Mouse (Mus musculus) cerebellum, postnatal 25 days (tissue): Measurements from ENCODE around the gene Prkcg.

Experiments used
- DNase-seq, 2 experiments: peaks; one replicate each; pipeline ENCODE4 v3.0.0; 2021; ENCODE audit warnings: mixed read lengths in 2 of 2

Gene Prkcg

DNA sequence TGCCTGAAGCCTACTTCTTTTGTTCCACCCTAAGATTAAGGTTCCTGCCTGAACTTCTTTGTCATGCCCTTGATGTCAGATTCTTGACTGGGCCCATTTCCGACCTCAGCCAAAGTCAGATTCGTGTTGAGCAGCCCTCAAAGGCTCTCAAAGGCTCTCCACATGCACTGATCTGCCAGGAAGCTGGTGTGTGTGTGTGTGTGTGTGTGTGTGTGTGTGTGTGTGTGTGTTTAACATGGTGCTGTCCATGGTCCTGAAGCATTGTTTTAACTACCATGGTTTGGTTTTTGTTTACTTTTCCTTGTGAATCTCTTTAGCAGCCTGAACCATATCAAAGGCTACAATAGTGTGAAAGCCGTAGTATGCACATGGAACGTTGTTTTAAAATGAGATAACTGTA lies 39.0 kb downstream of the Prkcg start:
- DNase-seq = no peak

DNA sequence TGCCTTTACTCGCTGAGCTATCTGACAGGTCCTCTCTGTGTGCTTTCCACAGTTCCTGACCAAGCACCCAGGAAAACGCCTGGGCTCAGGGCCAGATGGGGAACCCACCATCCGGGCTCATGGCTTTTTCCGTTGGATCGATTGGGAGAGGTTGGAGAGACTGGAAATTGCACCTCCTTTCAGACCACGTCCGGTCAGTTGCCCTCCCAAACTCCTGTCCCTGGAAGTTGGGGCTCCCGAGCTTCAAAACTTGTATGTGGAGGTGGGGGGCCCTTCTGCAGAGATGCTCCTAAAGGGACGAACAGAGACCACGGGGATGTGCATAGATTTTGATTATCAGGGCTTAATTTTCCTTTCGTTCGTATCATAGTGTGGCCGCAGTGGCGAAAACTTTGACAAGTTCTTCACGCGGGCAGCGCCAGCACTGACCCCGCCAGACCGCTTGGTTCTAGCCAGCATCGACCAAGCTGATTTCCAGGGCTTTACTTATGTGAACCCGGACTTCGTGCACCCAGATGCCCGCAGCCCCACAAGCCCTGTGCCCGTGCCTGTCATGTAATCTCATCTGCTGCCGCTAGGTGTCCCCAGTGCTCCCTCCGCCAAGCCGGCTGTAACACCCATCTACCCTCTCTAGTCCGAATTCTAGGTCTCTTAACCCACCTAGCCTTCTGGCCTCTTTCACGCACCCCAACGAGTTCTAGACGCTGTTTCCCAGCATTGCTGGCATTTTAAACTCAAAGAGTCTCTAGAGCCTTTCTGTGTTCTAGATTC lies 41.0 kb downstream of the Prkcg start:
- DNase-seq = peak; percentile 88 to 91

DNA sequence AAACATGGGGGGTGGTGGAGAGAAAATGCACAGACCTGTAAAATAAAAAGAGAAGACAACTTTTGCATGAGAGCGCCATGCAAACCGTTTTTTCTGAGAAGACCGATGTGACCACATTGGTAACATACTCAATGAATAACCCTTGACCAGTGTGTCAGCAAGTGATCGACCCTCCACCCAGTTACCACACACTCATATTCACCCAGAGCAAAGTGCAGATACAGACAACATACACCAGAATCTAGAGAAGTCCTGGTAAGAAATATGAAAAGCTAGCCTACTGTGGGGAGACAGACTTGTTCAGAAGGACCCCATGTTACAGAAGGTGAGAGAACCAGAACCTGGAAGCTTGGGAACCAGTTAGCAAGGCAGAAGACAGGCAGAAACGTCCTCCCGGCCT lies 42.2 kb downstream of the Prkcg start:
- DNase-seq = peak in 1 of 2 experiments; percentile 8

DNA sequence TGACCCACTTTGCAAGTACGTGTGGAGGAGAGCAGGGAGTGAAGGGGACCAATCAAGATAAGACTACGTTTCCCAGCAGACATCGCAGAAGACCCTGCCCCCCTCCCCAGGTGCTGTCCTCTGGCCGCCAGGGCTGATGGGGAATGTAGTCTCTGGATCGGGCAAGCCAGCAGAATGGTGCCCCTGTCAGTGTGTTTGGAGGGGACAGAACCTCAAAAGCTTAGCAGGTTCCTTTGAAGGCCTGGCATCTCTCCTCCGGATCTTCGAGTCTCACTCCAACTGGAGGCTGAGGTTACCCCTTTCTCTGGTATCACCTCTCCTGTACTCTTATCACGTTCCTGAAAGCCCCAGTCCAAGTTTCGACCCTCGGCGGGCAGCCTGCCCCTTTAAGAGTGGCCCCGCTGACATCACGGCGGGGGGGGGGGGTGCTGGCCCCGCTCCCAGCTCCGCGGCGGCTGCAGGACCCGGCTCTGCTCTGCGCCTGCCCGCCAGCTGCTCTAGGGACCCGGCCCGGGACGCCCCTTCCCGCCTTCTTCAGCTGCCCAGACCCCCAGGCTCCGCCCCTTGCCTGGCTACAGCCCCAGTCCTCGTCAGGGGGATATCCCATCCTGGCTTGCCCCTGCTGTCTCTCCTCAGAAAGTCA lies 42.7 kb downstream of the Prkcg start:
- peak; percentile 85 to 89 for DNase-seq

DNA sequence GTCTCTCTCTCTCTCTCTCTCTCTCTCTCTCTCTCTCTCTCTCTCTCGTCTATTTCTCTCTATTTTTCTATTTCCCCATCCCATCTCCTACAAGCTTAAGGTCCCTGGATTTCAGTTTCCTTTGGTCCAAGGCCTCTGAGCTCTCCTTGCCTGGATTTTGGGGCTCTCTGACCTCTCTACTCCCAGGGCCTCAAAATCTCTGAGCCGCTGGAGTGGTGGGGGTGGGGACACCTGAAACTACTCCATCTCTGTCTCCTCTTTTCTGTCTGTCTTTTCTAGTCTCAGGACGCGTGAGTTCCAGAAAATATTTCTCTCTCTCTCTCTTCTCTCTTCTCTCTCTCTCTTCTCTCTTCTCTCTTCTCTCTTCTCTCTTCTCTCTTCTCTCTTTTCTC lies 43.2 kb downstream of the Prkcg start:
- peak in 1 of 2 experiments; percentile 48 for DNase-seq

DNA sequence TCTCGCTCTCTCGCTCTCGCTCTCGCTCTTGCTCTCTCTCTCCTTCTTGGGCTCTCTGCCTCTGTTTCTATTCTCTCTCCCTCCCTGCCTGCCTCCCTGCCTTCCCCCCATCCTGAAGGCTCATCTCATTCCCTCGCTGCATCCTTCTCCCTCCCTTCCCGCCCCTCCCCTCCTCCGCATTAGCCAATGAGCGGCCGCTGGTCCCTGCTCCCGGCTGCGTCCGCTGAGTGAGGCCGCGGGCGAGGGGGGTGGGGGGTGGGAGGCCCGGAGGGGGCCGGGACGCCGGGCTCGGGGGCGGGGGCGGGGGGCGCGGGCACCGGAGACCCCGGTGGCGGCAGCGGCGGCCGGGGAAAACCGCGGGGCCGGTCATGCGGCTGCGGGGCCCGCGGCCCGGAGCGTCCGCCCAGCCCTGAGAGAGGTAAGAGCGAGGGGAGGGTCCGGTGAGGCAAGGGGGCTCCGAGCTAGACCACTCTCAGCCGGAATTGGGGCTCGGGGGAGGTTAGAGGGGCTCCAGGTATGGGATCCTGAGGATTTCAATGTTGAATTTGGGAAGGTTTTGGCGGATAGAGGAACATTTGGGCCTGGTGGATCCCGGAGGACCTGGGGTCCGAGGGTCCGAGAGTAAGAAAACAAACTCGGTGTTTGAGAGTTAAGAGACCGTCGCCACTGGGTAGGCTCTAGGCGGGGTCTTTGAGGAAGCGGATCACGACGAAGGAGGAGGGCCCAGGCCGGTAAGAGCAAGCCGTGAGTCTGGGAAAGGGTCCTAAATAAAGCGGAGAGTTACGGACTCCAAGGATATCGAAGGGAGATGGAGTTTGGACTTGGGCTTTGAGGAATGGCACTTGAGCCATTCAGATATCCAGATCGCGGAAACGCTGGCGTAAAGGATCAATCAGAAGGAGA lies 43.9 kb downstream of the Prkcg start, which contains the start of gene Cacng7:
Cacng7 (plus strand) TSS at position 337 of the 903 bp plus-strand sequence.
- peak; percentile 73 to 87 for DNase-seq

DNA sequence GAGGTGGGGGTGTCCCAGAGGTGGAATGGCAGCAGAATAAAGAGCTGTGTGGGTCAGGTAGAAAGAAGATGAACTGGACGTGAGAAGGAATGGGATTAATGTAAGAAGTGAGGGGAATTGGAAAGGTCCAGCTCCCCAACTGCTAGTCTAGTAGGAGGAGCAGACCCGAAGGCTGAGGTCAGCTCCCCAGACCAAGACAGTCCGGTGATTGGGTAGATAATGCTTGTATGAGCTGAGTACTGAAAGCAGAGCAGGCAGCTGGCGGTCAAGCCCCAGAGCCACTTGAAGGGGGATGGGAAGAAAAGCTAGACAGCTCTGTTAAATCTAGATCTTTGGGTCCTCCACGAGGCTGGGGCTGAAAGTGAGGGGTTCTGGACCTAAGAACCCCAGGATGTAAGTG lies 44.6 kb downstream of the Prkcg start:
- DNase-seq = peak; percentile 40 to 45

DNA sequence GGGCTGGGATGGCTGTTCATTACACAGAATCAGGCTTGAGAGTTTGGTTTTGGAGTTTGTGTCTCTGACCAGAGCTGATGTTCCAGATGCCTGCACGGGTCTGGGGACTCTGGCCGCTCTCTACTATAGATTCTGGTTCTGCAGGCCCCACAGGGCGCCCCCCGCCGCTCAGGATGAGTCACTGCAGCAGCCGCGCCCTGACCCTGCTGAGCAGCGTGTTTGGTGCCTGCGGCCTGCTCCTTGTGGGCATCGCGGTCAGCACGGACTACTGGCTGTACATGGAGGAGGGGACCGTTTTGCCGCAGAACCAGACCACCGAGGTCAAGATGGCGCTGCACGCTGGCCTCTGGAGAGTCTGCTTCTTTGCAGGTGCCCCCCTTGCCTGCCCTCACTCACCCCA lies 47.4 kb downstream of the Prkcg start:
- DNase-seq = peak; percentile 23 to 46

DNA sequence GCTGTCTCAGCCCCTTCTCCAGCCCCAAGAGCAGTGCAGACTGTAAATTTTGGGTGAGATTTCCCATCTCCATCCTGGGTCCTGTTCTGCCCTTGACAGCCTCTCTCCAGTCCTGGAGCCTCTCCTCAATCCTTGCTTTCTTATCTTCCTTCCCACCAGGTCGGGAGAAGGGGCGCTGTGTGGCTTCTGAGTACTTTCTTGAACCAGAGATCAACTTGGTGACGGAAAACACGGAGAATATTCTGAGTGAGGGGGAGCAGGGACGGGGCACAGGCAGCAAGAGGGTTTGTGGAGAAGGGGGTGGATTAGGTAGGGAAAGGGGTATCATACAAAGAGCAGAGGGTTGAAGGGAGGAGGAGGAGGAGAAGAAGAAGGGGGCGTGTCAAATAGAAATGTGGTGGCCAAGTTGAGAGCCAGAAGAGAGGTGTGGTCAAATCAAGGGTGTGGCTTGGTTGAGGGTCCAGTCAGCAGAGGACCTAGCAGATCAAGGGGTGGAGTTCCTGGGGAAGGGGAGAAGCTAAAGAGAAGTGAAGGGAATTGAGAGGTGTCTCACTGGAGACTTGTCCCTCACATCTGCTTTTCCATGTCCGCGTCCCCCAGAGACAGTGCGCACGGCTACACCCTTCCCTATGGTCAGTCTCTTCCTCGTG lies 49.4 kb downstream of the Prkcg start:
- DNase-seq = no peak

DNA sequence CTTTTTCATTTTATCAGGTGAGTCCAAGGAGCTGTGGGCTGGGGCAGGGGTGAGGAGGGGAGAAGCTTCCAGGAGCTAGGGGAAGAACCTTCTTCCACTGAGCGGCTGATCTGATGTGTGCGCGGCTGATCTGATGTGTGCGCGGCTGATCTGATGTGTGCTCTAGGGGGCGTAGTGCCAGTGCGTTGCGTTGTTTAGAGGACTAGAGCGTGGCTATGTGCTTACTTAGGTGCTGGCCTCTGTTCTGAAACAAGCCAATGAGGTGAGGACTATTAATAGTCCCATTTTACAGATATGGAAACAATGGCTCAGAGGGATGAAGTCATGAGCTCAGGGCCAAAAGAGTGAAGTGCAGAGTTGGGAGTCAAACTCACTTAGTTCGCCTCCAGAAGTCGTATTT lies 50.0 kb downstream of the Prkcg start:
- no peak for DNase-seq

DNA sequence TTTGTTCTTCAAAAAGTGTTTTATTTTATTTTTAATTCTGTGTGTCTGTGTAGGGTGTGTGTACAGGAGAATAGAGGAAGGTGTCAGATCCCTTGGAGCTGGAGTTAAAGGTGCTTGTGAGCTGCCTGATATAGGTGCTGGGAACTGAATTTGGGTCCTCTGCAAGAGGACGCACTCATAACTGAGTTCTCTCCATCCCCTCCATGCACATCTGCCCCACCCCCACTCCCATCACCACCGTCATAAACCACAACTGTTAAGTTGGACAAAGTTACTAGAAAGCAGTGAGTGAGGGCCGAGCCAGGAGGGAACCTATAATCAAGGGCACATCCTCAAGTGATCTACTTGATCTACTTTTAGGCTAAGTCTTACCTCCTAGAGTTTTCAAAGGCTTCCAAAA lies 54.9 kb downstream of the Prkcg start:
- DNase-seq = no peak

DNA sequence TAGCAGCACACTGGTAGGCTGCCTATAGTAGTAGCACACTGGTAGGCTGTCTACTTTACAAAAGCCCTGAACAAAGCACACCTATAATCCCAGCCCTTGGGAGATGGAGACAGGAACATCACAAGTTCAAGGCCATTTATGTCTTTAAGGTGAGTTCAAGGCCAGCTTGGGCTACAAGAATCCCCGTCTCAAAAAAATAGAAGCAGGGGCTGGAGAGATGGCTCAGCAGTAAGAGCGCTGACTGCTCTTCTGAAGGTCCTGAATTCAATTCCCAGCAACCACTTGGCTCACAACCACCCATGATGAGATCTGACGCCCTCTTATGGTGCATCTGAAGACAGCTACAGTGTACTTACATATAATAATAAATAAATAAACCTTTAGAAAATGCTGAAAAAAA lies 56.3 kb downstream of the Prkcg start:
- no peak for DNase-seq

DNA sequence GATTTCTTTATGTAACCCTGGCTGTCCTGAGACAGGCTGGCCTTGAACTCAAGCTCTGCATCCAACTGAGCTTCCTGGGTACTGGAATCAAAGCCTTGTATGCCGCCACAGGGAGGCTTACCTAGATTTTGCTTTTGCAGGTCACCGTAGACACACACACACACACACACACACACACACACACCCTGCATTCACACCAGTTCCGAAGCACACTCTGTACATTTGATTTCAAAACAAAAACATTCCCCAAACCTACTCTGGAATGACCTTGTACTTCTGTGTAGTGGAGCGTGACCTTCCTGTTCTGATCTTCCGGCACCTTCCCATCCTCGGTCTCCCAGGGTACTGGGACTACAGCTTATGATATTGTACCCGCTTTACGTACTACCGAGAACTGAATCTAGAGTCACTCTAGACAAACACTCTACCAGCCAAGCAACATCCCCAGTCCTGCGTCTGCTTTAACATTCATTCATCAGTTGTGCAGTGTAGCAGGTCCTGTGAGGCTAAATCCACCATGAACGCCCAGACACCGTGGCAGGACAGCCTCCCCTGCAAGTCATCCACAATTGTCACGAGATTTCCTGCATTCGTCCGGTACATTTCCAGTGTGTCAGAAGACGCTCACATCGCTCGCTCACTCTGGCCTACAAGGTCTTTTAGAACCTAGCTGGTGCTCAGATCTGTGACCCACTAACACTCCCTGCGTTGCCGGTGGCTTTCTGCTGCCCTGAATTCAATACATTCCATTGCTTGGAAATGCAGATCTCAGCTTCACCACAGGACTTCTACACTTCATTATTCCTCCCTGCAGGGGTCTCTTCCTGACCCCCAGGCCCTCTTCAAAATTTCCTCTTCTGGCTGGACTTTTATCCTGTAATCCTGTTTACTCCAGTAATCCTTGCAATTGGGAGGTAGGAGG lies 58.6 kb downstream of the Prkcg start:
- DNase-seq = peak; percentile 13 to 16

DNA sequence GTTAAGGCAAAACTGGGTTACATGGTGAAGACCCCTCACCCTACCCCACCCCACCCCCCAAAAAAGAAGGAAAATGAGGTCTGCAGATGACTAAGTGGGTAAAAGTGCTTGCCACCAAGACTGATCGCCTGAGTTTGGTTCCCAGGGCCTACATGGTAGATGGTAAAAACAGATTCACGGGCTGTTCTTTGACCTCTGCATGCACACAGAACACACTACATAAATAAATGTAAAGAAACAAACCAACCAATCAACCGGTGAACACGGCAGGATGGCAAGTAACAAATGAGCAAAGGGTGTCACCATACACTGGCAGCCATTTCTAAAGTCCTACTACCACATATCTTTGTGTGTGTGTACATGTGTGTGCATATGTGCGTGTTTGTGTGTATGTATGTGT lies 59.3 kb downstream of the Prkcg start:
- DNase-seq = no peak

DNA sequence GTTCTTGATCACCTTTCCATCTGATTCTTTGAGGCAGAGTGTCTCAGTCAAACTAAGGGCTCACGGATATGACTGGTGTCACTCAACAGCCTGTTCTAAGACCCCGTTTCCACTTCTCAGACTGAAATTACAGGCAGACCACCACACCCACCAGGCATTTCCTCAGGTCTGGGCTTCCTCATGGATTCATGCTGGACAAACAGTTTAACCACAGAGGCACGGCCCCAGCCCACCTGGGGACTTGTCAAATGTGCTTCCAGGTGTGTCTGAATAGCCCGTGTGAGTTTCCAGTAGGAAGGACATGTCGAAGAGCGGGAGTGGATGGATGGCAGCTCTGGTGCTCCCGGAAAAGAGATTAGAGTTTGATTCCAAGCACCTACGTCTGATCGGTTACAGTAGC lies 60.8 kb downstream of the Prkcg start:
- DNase-seq = no peak

DNA sequence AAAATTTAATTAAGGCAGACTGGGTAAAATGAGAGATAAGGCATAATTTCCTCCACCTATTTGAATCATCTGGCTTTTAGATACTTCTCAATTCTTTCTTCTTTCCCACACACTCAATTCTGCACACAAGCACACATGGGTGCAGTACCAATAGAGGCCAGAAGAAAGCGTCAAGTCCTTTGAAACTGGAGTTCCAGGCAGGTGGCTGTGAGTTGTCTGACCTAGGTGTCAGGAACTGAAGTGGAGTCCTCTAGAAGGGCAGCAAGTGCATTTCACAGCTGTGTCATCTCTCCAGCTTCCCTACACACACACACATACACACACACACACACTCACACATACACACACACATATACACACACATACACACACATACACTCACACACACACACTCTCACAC lies 62.6 kb downstream of the Prkcg start:
- DNase-seq = no peak

DNA sequence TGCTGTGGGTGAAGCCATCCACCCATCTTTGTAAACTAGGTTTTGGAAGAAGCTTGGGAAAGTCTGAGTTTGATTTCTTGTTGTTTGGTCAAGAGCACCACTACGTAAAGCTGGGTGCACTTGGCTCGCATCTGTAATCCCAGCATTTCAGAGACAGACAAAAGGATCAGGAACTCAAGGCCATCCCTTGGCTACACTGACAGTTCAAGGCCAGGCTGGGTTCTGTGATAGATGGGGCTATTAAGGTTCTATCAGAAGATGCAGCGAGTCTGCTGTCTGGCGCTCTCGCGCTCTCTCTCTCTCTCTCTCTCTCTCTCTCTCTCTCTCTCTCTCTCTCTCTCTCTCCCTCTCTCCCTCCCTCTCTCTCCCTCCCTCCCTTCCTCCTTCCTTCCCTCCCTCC lies 65.9 kb downstream of the Prkcg start:
- no peak for DNase-seq

DNA sequence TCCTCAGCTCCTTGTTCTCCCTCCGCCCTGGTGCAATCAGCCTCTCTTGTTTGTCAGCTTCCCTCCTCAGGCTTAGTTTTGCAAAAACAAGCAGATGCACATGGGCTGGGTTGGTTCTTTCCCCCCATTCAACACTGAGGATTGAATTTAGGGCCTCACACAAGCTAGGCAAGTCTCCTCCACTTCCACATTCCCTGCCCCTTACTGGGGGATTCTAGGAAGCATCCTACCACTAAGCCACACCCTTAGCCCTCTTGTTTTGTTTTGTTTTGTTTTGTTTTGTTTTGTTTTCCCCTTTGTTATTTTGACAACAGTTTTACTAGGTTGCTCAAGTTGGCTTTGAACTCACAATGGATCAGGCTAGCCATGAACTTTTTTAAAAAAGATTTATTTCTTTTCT lies 71.7 kb downstream of the Prkcg start:
- no peak for DNase-seq

DNA sequence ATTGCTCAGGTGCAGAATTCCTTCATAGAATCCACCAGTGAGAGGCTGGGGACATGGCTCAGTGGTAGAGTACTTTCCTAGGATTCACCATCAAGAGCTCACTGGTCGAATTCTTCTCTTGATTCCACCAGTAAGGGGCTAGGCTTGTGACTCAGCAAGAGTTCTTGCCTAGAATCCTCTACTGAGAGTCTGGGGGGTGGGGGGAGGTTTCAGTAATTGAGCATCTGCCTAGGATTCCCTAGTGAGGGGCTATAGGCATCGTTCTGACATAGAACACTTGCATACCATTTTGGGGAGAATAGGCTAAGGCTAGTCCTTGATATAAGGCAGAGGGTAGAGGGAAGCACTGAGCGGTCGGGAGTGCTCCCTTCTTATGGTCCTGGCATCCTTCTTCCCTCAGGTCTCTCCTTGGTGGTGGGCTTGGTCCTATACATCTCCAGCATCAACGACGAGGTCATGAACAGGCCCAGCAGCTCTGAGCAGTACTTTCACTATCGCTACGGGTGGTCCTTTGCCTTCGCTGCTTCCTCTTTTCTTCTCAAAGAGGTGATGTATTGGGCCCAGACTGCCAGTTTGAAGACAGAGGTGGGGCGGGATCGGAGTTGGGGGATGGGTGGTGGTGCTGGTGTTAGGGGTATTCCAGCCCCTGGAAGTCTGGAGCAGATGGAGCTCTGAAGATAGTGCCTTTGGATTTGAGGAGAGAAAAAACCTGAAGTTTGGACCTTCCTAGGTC lies 76.7 kb downstream of the Prkcg start:
- no peak for DNase-seq

DNA sequence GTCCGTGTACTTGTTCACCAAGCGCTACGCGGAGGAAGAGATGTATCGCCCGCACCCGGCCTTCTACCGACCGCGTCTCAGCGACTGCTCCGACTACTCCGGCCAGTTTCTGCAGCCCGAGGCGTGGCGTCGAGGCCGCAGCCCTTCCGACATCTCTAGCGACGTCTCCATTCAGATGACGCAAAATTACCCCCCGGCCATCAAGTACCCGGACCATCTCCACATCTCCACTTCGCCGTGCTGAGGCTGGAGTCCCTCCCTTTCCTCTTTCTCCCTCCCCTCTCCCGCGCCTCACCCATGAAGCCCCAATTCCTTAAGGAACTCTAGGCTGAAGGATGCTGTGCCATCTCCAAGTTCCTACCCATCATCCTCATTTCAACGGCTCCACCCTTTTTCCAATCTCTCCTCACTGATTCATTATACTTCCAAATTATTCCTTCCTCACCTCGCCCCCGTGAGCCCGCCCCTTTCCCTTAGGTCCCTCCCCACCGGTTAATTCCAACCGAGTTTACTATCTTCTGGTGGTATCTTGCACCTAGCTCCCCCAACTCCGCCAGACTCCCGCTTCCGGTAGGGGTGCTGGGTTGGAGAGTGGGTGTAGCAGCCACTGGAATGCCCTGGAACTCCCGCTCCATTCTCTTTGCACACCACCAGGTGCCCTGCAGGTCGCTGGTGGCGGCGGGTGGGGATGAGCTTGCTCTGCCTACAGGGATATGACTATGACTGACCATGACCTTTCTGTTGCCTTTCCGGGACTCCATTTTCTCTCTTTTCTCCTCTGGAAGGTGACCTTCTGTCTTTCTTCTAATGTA lies 77.9 kb downstream of the Prkcg start:
- no peak for DNase-seq
